Mouse (Mus musculus) lung, embryonic 16.5 days (tissue): ENCODE measurements around the gene Cryba1. TPM values are rescaled to one million over a fixed set of nuclear protein-coding genes. Genes with fewer than 3 reads are reported as not detected.

Source experiments
- ATAC-seq: fragments of 200-750 bp; cut with Nextera tagmentation; 2 replicates; pipeline ENCODE4 v1.8.0; 2017; ENCODE audit warnings: low read depth, mild to moderate bottlenecking, moderate library complexity
- H3K27ac ChIP-seq: fragments of 300-500 bp; sonication (generic); 2 replicates; pipeline ENCODE4 v1.5.1; 2014; ENCODE audit warnings: mild to moderate bottlenecking, control low read depth, low read length
- H3K27me3 ChIP-seq: fragments of 300-500 bp; sonication (generic); 2 replicates; pipeline ENCODE4 v1.6.1; 2014; ENCODE audit warnings: low read depth, low read length, mixed read lengths; ENCODE audit not compliant: control insufficient read depth, insufficient read depth
- H3K36me3 ChIP-seq: fragments of 300-500 bp; sonication (generic); 2 replicates; pipeline ENCODE4 v1.6.1; 2014; ENCODE audit warnings: low read length; ENCODE audit not compliant: control insufficient read depth, insufficient read depth
- H3K4me1 ChIP-seq: fragments of 300-500 bp; sonication (generic); replicated peaks from 2 replicates; pipeline ENCODE4 v1.6.1; 2014; ENCODE audit warnings: low read length, mixed read lengths; ENCODE audit not compliant: control insufficient read depth, insufficient read depth
- H3K4me2 ChIP-seq: fragments of 300-500 bp; sonication (generic); 2 replicates; pipeline ENCODE4 v1.6.1; 2014; ENCODE audit warnings: low read depth, low read length, control low read depth
- H3K4me3 ChIP-seq: fragments of 300-500 bp; sonication (generic); 2 replicates; pipeline ENCODE4 v1.5.1; 2014; ENCODE audit warnings: mild to moderate bottlenecking, low read length, control low read depth
- H3K9ac ChIP-seq: fragments of 300-500 bp; sonication (generic); 2 replicates; pipeline ENCODE4 v1.6.1; 2014; ENCODE audit warnings: low read length, control low read depth
- H3K9me3 ChIP-seq: fragments of 300-500 bp; sonication (generic); 2 replicates; pipeline ENCODE4 v1.6.1; 2016; ENCODE audit warnings: low read length; ENCODE audit not compliant: control insufficient read depth
- WGBS: fragments of 180-500 bp; shearing (Covaris S2); extraction: QIAGEN DNeasy Blood & Tissue Kit; methylation state at CpG from one replicate; pipeline ENCODE4 v1.1.7; 2014; 5-methylcytosine and 5-hydroxymethylcytosine counted together
- polyA plus RNA-seq: library from polyadenylated mRNA; unstranded; fragments of >200 nt; fragmentation: Nextera tagmentation; extraction: Ambion mirVana; gene quantifications from 2 replicates; pipeline ENCODE4 v1.2.1, GENCODE M21; 2015

Gene Cryba1
- not detected in 2 replicates for polyA plus RNA-seq

DNA sequence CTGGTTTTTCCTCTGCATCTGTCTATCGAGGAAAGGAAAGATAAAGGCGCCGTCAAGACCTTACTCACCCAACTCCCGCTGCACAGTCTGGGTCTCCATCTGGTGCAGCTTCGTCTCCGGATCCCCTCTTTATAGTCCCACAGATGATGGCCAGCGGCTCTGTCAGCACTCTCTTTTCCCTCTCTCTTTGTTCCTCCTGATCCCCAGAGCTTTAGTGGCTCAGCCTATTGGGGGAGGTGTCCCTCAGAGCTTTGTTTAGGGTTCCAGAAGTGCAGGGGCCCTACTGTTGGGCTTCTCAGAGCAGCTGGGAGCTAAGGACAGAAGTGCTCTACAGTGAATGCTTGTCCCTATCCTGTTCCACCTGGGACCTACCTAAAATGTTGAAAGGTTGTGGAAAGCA is at the start of gene Cryba1:
Gene Cryba1, minus strand, starts transcription at position 101 of the 400 bp plus-strand sequence.
- no peaks in the 10 kb centered on the region for H3K36me3 ChIP-seq
- H3K4me3 ChIP-seq, result no peak within 1 kb of the TSS
- no peaks in the 10 kb centered on the region for H3K4me1 ChIP-seq
- H3K27me3 ChIP-seq, result no peaks in the 10 kb centered on the region
- no peak within 1 kb of the TSS for H3K27ac ChIP-seq
- no peak within 1 kb of the TSS for H3K9ac ChIP-seq
- H3K9me3 ChIP-seq, result no peaks in the 10 kb centered on the region
- WGBS, result 65% methylated on average over 7 of the region's 7 CpGs
- ATAC-seq, result no peak
- no peak within 1 kb of the TSS for H3K4me2 ChIP-seq

- Histone ChIP-seq H3K27me3 (no peaks in the 10 kb centered on the region), H3K4me2 (no peak overlapping the region), H3K4me1 (peaks cover 9% of the 10 kb centered on the region), H3K36me3 (no peaks in the 10 kb centered on the region; the same call in 1 of the 2 replicates), H3K4me3 (no peak overlapping the region), H3K9ac (no peak overlapping the region), H3K27ac (peak overlapping the region; percentile 58), H3K9me3 (no peaks in the 10 kb centered on the region)
- 53% methylated on average over 8 of the region's 8 CpGs for WGBS
- peak; percentile 30 for ATAC-seq
These were observed 47.0 kb upstream of the Cryba1 start for GRCm38 (mm10) chr11:77771879-77772713.

DNA sequence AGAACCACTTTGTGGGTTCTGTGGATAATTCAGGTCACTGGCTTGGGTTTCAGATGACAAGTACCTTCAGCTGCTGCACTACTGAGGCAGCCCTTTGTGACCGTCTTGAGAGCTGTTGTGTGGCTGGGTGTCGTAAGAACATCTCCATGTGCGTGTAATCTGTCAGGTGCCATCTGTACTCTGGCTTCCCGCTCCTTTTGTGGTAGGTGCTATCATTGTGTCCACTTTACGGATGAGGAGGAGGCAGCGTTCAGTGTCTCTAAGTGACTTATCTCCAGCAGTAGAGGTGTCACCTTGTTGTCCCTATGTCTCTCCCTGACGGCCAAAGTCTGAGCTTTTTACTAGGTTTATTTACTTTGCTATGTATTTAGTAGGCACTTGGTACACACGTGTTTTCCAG is 45.3 kb upstream of the Cryba1 start:
- no peak for ATAC-seq
- 65% methylated on average over 8 of the region's 8 CpGs for WGBS

DNA sequence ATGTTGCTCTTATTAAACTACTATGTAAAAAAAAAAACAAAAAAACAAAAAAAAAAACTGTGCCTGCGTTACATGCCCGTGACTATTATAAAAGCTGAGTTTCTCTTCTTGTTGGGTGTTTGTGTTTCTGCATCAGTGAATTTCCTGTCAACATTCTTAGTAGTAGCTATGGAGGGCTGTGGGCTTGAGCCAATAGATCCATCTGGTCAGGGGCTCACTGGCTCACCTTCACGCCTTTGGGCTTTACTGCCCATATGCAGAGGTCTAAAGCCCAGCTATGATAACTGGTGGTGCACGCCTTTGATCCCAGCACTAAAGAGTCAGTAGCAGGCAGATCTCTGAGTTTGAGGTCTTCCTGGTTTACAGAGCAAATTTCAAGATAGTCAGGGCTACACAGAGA is 44.4 kb upstream of the Cryba1 start:
- H3K4me2 ChIP-seq, result no peak overlapping the region
- H3K36me3 ChIP-seq, result no peaks in the 10 kb centered on the region
- peaks cover 33% of the 10 kb centered on the region for H3K4me1 ChIP-seq
- no peak overlapping the region for H3K4me3 ChIP-seq
- no peak overlapping the region for H3K27ac ChIP-seq
- no peak for ATAC-seq
- no peaks in the 10 kb centered on the region for H3K27me3 ChIP-seq
- no peak overlapping the region for H3K9ac ChIP-seq
- H3K9me3 ChIP-seq, result no peaks in the 10 kb centered on the region
- WGBS, result 75% methylated on average over 4 of the region's 4 CpGs

More for the DNA sequence above, 45.3 kb upstream of the Cryba1 start:
- Histone ChIP-seq H3K9me3 (no peaks in the 10 kb centered on the region), H3K36me3 (no peaks in the 10 kb centered on the region), H3K9ac (no peak overlapping the region), H3K27me3 (no peaks in the 10 kb centered on the region), H3K4me2 (no peak overlapping the region), H3K27ac (no peak overlapping the region), H3K4me1 (peaks cover 24% of the 10 kb centered on the region), H3K4me3 (no peak overlapping the region)

GRCm38 (mm10) chr11:77766351-77767001 is 41.4 kb upstream of the Cryba1 start:
- Histone ChIP-seq H3K4me1 (peaks cover 38% of the 10 kb centered on the region), H3K4me3 (peak overlapping the region; percentile 48), H3K4me2 (peak overlapping the region; percentile 67), H3K36me3 (no peaks in the 10 kb centered on the region), H3K27ac (peak overlapping the region; percentile 64), H3K27me3 (no peaks in the 10 kb centered on the region), H3K9ac (peak overlapping the region; percentile 67), H3K9me3 (no peaks in the 10 kb centered on the region)
- WGBS, result 2% methylated on average over 34 of the region's 35 CpGs
- ATAC-seq, result peak; percentile 53

GRCm38 (mm10) chr11:77765459-77765777 is 40.3 kb upstream of the Cryba1 start:
- ATAC-seq, result peak; percentile 1; the same call in 1 of the 2 replicates
- H3K4me3 ChIP-seq, result peak overlapping the region; percentile 16
- no peaks in the 10 kb centered on the region for H3K9me3 ChIP-seq
- peak overlapping the region; percentile 67 for H3K4me2 ChIP-seq
- no peaks in the 10 kb centered on the region for H3K27me3 ChIP-seq
- peaks cover 38% of the 10 kb centered on the region for H3K4me1 ChIP-seq
- 29% methylated on average over 4 of the region's 4 CpGs for WGBS
- H3K27ac ChIP-seq, result peak overlapping the region; percentile 94
- no peaks in the 10 kb centered on the region for H3K36me3 ChIP-seq
- no peak overlapping the region for H3K9ac ChIP-seq

DNA sequence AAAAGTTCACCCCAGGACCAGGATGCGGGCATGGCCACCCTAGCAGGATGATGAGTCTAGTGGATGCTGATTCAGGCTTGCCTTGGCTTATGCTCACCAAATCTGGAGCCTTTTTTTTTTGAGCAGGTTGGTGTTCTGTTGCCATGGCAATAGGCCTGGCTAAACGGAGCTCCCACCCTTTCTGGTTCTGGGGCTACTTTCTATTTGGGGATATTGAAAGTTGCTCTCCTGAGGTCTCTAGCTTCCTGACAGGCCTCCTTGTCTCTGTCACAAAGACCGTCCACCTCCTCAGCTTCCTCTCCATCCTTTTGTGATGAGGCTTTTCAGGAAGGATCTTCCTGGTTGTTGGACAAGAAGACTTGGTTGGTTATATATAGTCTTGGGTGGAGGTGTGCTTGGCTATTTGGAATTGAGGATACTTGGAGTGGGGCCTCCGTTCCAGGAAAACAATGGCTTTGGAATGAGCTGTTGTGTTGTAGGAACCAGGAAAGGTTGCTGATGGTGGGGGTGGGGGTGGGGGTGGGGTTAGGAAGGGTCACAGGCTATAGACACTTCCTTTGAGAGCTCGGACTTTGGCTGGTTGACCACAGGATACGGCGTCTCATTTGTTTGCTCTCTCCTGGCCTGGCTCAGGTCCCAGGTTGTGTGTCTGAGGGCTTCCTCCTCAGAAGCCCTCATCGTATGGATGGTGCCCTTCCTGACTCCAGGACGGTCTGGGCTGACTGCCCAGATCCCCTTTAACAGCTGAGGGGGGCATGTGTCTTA is 39.8 kb upstream of the Cryba1 start:
- peak overlapping the region; percentile 92 for H3K4me3 ChIP-seq
- peak overlapping the region; percentile 94 for H3K27ac ChIP-seq
- peak overlapping the region; percentile 96; the same call in 1 of the 2 replicates for H3K9ac ChIP-seq
- H3K9me3 ChIP-seq, result no peaks in the 10 kb centered on the region
- H3K4me2 ChIP-seq, result peak overlapping the region; percentile 67
- no peaks in the 10 kb centered on the region for H3K27me3 ChIP-seq
- WGBS, result 34% methylated on average over 9 of the region's 9 CpGs
- H3K4me1 ChIP-seq, result peaks cover 38% of the 10 kb centered on the region
- H3K36me3 ChIP-seq, result no peaks in the 10 kb centered on the region
- ATAC-seq, result peak; percentile 46

- Histone ChIP-seq H3K4me2 (peak overlapping the region; percentile 67), H3K9me3 (no peaks in the 10 kb centered on the region), H3K36me3 (no peaks in the 10 kb centered on the region), H3K4me1 (peaks cover 38% of the 10 kb centered on the region), H3K4me3 (peak overlapping the region; percentile 92), H3K27ac (peak overlapping the region; percentile 94), H3K27me3 (no peaks in the 10 kb centered on the region), H3K9ac (peak overlapping the region; percentile 96)
- ATAC-seq, result peak; percentile 51
- 4% methylated on average over 26 of the region's 26 CpGs for WGBS
These were observed 38.7 kb upstream of the Cryba1 start for GRCm38 (mm10) chr11:77763673-77764340.
